Mouse (Mus musculus) small intestine, adult 2 months (tissue): Measurements from ENCODE around the gene Rsph14. TPM values are rescaled to one million over a fixed set of nuclear protein-coding genes. Genes with fewer than 3 reads are reported as not detected.
A peak's percentile ranks its signal among the peaks of the same experiment; 100 is the strongest.

Experiments
- H3K27ac ChIP-seq: fragments of 200-500 bp; 2 replicates; pipeline ENCODE4 v1.5.1; 2012; ENCODE audit warnings: low read depth, low read length, control low read depth, inconsistent platforms; ENCODE audit not compliant: insufficient read depth
- H3K27me3 ChIP-seq: fragments of 200-500 bp; 2 replicates; pipeline ENCODE4 v1.6.1; 2012; ENCODE audit warnings: mild to moderate bottlenecking, moderate library complexity, low read length, inconsistent platforms; ENCODE audit not compliant: control insufficient read depth, insufficient read depth
- H3K36me3 ChIP-seq: fragments of 200-500 bp; 2 replicates; pipeline ENCODE4 v1.6.1; 2012; ENCODE audit warnings: mild to moderate bottlenecking, low read length, control low read depth, inconsistent platforms; ENCODE audit not compliant: control insufficient read depth, insufficient read depth
- H3K4me1 ChIP-seq: fragments of 200-500 bp; 2 replicates; pipeline ENCODE4 v1.6.1; 2012; ENCODE audit warnings: low read length, inconsistent platforms, mixed read lengths; ENCODE audit not compliant: control insufficient read depth, insufficient read depth, insufficient read length
- H3K4me3 ChIP-seq: fragments of 200-500 bp; 2 replicates; pipeline ENCODE4 v1.5.1; 2012; ENCODE audit warnings: low read depth, mild to moderate bottlenecking, control low read depth, inconsistent platforms, low read length, moderate library complexity
- CTCF ChIP-seq: fragments of 200-500 bp; IDR thresholded peaks from 2 replicates; pipeline ENCODE4 v1.5.1; 2012; ENCODE audit warnings: low read depth, mild to moderate bottlenecking, control low read depth, inconsistent platforms, low read length, moderate library complexity, mixed read lengths; ENCODE audit not compliant: insufficient replicate concordance, insufficient read length; ENCODE audit errors: extremely low read depth
- POLR2A ChIP-seq: fragments of 200-500 bp; IDR thresholded peaks from 2 replicates; pipeline ENCODE4 v1.6.1; 2012; ENCODE audit warnings: low read depth, mild to moderate bottlenecking, control low read depth, inconsistent platforms, low read length, moderate library complexity
- WGBS: fragments of 180-500 bp; shearing (Covaris S2); methylation state at CpG from one replicate; pipeline ENCODE4 v1.1.7; 2018; 5-methylcytosine and 5-hydroxymethylcytosine counted together
- polyA plus RNA-seq: library from polyadenylated mRNA; depleted of rRNA; stranded (reverse); fragments of >200 nt; gene quantifications from 2 replicates; pipeline ENCODE4 v1.2.3, GENCODE M21; 2012

Gene Rsph14
- polyA plus RNA-seq, 1 experiment, result not detected

DNA sequence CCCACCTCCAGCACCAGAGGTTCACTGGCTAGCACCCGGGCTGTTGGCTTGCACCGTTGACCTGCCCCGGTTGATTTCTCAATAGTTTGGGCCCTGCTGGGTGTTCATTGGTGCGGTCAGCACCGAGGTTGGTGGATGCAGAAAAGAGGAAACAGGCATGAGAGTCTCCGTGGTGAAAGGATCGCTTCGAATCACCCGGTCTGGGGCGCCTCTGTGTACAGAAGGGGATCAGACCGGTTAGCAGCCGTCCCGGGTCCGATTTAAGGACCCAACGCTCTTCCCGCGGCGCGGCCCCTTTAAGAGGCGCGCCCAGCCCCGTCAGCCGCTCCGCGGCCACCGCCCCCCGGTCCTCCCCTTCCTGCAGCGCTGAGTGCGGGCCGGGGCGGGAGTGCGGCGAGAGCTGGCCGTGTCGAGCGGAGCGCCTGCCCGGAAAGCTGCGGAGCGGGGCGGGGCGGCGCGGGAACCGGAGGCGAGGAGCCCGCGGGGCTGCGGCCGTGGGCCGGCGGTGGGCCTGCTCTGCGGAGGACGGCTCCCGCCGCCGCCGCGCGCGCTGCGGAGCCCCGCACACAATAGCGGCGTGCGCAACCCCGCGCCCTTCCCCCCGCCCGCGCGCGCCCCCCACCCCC is 27.9 kb upstream of the Rsph14 start, which contains the start of gene Bcr:
Gene Bcr (plus strand): TSS at position 376 of the 626 bp plus-strand sequence.
- Histone ChIP-seq H3K36me3 (no peaks in the 10 kb centered on the region), H3K4me3 (peak within 1 kb of the TSS; percentile 92), H3K4me1 (peaks cover 21% of the 10 kb centered on the region), H3K27me3 (no peaks in the 10 kb centered on the region), H3K27ac (no peak within 1 kb of the TSS)
- WGBS, result under 1% methylated on average over 67 of the region's 73 CpGs
- no peak for TF ChIP-seq CTCF
- no peak; the same call in 1 of the 2 replicates for TF ChIP-seq POLR2A

DNA sequence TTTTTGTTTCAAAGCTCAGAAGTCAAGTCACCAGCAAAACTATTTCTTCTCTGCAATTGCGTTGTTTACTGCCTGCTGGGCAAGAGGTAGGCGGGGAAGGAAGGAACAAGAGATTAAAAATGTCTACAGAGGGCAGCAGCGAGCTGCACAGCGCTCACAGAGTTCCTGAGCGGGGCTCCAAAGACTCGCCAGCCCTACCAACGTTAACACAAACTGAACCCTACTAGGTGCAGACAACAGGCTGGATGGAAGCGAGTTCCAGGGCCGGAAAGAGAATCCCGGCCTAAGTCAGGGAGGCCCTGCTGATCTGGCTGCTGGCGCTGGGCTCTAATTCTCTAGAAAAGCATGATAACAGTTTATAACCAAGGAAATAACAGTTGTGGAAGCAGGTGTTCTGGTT is 27.0 kb upstream of the Rsph14 start:
- Histone ChIP-seq H3K4me1 (peaks cover 21% of the 10 kb centered on the region), H3K27me3 (no peaks in the 10 kb centered on the region), H3K36me3 (no peaks in the 10 kb centered on the region), H3K4me3 (peak overlapping the region; percentile 92), H3K27ac (no peak overlapping the region)
- WGBS, result under 1% methylated on average over 11 of the region's 11 CpGs
- no peak for TF ChIP-seq POLR2A
- TF ChIP-seq CTCF, result peak; percentile 86

DNA sequence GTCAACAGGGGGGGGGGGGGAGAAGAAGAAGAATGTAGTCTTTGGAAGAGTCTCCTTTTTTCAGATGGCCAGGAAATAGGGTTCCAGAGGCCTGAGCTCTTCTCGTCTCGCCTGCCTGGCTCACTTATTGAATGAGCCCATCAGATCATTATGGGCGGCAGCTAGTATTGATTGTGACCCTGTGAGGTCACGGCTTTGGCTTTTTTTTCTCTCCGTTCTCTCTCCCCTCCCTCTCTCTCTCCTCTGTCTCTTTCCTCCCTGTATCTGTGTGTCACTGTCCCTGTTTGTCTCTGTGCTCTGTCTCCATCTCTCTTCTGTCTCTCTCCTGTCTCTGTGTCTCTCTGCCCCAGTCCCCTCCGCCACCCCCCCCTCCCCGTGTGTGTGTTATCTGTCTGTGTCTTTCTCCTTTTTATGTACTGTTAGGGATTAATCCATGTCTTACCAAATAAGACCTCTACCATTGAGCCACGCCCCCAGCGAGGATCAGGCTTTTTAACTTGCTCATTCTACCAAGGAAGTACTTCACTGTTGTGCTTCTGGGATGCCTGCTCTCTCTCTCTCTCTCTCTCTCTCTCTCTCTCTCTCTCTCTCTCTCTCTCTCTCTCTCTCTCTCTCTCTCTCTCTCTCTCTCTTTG is 26.5 kb upstream of the Rsph14 start:
- no peak overlapping the region for H3K4me3 ChIP-seq
- no peak overlapping the region for H3K27ac ChIP-seq
- WGBS, result 47% methylated on average over 9 of the region's 9 CpGs
- no peaks in the 10 kb centered on the region for H3K36me3 ChIP-seq
- H3K4me1 ChIP-seq, result peaks cover 24% of the 10 kb centered on the region
- H3K27me3 ChIP-seq, result no peaks in the 10 kb centered on the region
- TF ChIP-seq CTCF (no peak), POLR2A (no peak)

DNA sequence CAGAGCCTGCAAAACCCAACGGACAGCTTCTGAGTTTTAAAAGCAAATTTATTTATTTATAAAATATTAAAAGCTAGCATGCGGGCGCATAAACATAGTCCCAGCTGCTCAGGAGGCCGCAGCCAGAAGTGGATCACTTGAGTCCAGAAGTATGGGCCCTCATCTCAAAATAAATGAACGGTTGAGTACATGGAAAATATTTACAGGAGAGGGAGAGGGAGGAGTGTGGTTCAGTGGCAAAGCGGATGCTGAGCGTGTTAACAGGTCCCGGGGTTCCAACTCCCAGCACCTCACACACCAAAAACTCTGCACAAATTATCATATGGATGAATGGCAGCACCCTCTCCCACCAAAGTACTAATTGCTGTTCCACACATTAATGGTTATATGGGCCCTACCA is 25.9 kb upstream of the Rsph14 start:
- Histone ChIP-seq H3K4me3 (no peak overlapping the region), H3K36me3 (no peaks in the 10 kb centered on the region), H3K27ac (no peak overlapping the region), H3K4me1 (peaks cover 21% of the 10 kb centered on the region), H3K27me3 (no peaks in the 10 kb centered on the region)
- WGBS, result 78% methylated on average over 8 of the region's 8 CpGs
- TF ChIP-seq POLR2A (no peak), CTCF (no peak)

DNA sequence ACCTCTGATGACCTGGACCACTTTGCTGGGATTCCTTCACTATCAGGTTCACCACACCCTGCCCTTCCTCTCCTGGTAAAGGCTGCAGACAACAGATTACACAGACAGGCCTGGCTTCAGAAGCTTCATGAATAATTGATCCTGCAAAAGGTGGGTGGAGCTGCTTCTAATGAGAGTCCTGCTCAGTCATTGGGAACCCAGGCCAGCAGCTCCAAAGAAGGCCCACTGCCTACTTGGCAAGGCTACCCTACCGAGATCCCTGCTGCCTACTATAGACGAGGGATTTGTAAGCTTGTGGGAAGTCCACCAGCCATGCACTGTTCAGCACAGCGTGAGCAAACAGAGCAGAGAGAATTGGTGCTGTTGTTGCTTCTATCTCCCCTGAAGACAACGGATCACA is 23.9 kb upstream of the Rsph14 start:
- no peak for TF ChIP-seq POLR2A
- TF ChIP-seq CTCF, result no peak
- no peak overlapping the region for H3K27ac ChIP-seq
- 54% methylated on average over 4 of the region's 4 CpGs for WGBS
- H3K4me1 ChIP-seq, result peaks cover 9% of the 10 kb centered on the region
- no peaks in the 10 kb centered on the region for H3K27me3 ChIP-seq
- H3K4me3 ChIP-seq, result no peak overlapping the region
- H3K36me3 ChIP-seq, result no peaks in the 10 kb centered on the region

DNA sequence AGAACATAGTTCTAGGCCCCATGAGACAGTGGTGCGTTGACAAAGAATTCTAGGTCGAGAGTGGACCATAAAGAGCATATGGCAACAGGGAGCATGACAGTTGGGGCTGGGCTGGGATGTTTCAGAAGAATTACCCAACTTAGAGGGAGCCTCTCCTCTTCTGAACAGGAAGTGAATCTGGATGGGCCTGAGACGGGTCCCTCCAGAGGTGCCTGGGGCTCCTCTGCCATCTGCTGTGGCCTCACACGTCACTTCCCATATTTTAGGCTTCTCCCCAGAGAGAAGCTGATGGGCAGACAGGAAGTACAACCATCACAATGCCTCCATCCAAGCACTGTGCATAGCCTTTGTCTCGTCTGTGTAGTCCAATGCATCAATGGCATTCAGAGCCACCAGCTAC is 23.3 kb upstream of the Rsph14 start:
- Histone ChIP-seq H3K27me3 (no peaks in the 10 kb centered on the region), H3K4me1 (peaks cover 8% of the 10 kb centered on the region; the same call in 1 of the 2 replicates), H3K4me3 (no peak overlapping the region), H3K27ac (no peak overlapping the region), H3K36me3 (no peaks in the 10 kb centered on the region)
- TF ChIP-seq POLR2A, result no peak
- TF ChIP-seq CTCF, result no peak
- WGBS, result 80% methylated on average over 5 of the region's 5 CpGs

DNA sequence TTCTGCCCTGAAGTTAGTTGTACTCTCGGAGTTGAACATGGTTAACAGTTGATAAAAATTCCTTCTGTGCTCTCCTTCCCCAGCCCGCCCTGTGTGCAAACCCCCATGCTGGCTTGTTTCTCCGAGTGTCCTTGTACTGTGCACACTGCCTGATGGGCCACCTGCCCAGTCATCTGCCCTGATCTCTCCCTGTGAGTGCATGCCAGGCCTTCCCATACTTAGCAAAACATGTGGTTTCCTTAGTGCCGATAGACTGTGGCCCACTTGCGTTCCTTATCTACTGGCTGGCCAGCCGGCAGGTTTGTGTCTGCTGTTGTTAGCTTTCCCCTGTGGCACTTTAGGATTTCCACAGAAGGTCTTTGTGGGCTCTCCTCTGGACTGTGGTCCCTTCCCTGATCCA is 21.7 kb upstream of the Rsph14 start:
- WGBS, result 14% methylated on average over 6 of the region's 6 CpGs
- no peak overlapping the region for H3K27ac ChIP-seq

More for the DNA sequence above, 21.7 kb upstream of the Rsph14 start:
- no peaks in the 10 kb centered on the region for H3K36me3 ChIP-seq
- H3K4me3 ChIP-seq, result no peak overlapping the region
- H3K27me3 ChIP-seq, result no peaks in the 10 kb centered on the region
- no peak for TF ChIP-seq CTCF
- H3K4me1 ChIP-seq, result peaks cover 6% of the 10 kb centered on the region; the same call in 1 of the 2 replicates
